Mouse (Mus musculus) stomach, embryonic 15.5 days (tissue): ENCODE measurements around the gene Ykt6. TPM values are rescaled to one million over a fixed set of nuclear protein-coding genes. Genes with fewer than 3 reads are reported as not detected.

Experiments
- ATAC-seq: fragments of 200-750 bp; cut with Nextera tagmentation; 2 replicates; pipeline ENCODE4 v1.8.0; 2017; ENCODE audit warnings: low read depth, moderate number of reproducible peaks, moderate TSS enrichment; ENCODE audit not compliant: insufficient read depth, low FRiP score
- H3K27ac ChIP-seq: fragments of 300-500 bp; sonication (generic); 2 replicates; pipeline ENCODE4 v1.5.1; 2015; ENCODE audit warnings: mild to moderate bottlenecking, inconsistent platforms
- H3K27me3 ChIP-seq: fragments of 300-500 bp; sonication (generic); replicated peaks from 2 replicates; pipeline ENCODE4 v1.6.1; 2015; ENCODE audit warnings: inconsistent platforms
- H3K36me3 ChIP-seq: fragments of 300-500 bp; sonication (generic); 2 replicates; pipeline ENCODE4 v1.6.1; 2015; ENCODE audit warnings: inconsistent platforms
- H3K4me1 ChIP-seq: fragments of 300-500 bp; sonication (generic); 2 replicates; pipeline ENCODE4 v1.6.1; 2015; ENCODE audit warnings: inconsistent platforms
- H3K4me2 ChIP-seq: fragments of 300-500 bp; sonication (generic); 2 replicates; pipeline ENCODE4 v1.6.1; 2015; ENCODE audit warnings: mild to moderate bottlenecking, inconsistent platforms
- H3K4me3 ChIP-seq: fragments of 300-500 bp; sonication (generic); replicated peaks from 2 replicates; pipeline ENCODE4 v1.5.1; 2015; ENCODE audit warnings: inconsistent platforms
- H3K9ac ChIP-seq: fragments of 300-500 bp; sonication (generic); 2 replicates; pipeline ENCODE4 v1.6.1; 2015; ENCODE audit warnings: inconsistent platforms
- H3K9me3 ChIP-seq: fragments of 300-500 bp; sonication (generic); 2 replicates; pipeline ENCODE4 v1.6.1; 2016; ENCODE audit warnings: inconsistent platforms
- WGBS: fragments of 180-500 bp; shearing (Covaris S2); methylation state at CpG from one replicate; pipeline ENCODE4 v1.1.7; 2015; 5-methylcytosine and 5-hydroxymethylcytosine counted together
- polyA plus RNA-seq: library from polyadenylated mRNA; unstranded; fragments of >200 nt; fragmentation: Nextera tagmentation; extraction: Ambion mirVana; gene quantifications from 2 replicates; pipeline ENCODE4 v1.2.1, GENCODE M21; 2015

Gene Ykt6
- polyA plus RNA-seq, 1 experiment from 2014 or later = 48.7 TPM

GRCm38 (mm10) chr11:6013359-6013758 lies 57.9 kb downstream of the Ykt6 start:
- Histone ChIP-seq H3K9me3 (no peaks in the 10 kb centered on the region), H3K9ac (no peak overlapping the region), H3K4me2 (no peak overlapping the region), H3K4me1 (no peaks in the 10 kb centered on the region), H3K36me3 (0 out of 2 replicates have a peak, but pooled peaks cover 3% of the 10 kb centered on the region), H3K27me3 (no peaks in the 10 kb centered on the region), H3K27ac (no peak overlapping the region), H3K4me3 (no peak overlapping the region)
- 64% methylated on average over 2 of the region's 2 CpGs for WGBS
- ATAC-seq = no peak

- no peak overlapping the region for H3K9ac ChIP-seq
- no peaks in the 10 kb centered on the region for H3K9me3 ChIP-seq
- no peak for ATAC-seq
- no peak overlapping the region for H3K4me2 ChIP-seq
- 0 out of 2 replicates have a peak, but pooled peaks cover 3% of the 10 kb centered on the region for H3K36me3 ChIP-seq
- no peak overlapping the region for H3K27ac ChIP-seq
- WGBS = 69% methylated on average over 6 of the region's 6 CpGs
- no peak overlapping the region for H3K4me3 ChIP-seq
- H3K27me3 ChIP-seq = no peaks in the 10 kb centered on the region
- H3K4me1 ChIP-seq = no peaks in the 10 kb centered on the region
These were observed 59.5 kb downstream of the Ykt6 start for GRCm38 (mm10) chr11:6015011-6015431.

- ATAC-seq = no peak
- 4% methylated on average over 3 of the region's 3 CpGs for WGBS
- H3K36me3 ChIP-seq = 0 out of 2 replicates have a peak, but pooled peaks cover 3% of the 10 kb centered on the region
- no peaks in the 10 kb centered on the region for H3K27me3 ChIP-seq
- no peak overlapping the region for H3K27ac ChIP-seq
- H3K4me2 ChIP-seq = no peak overlapping the region
- no peaks in the 10 kb centered on the region for H3K4me1 ChIP-seq
- H3K4me3 ChIP-seq = no peak overlapping the region
- H3K9ac ChIP-seq = no peak overlapping the region
- no peaks in the 10 kb centered on the region for H3K9me3 ChIP-seq
These were observed 60.9 kb downstream of the Ykt6 start for GRCm38 (mm10) chr11:6016368-6016767.

- H3K4me2 ChIP-seq = no peak overlapping the region
- 0 out of 2 replicates have a peak, but pooled peaks cover under 1% of the 10 kb centered on the region for H3K36me3 ChIP-seq
- H3K4me3 ChIP-seq = no peak overlapping the region
- H3K9me3 ChIP-seq = no peaks in the 10 kb centered on the region
- H3K9ac ChIP-seq = no peak overlapping the region
- H3K27ac ChIP-seq = no peak overlapping the region
- no peak for ATAC-seq
- no peaks in the 10 kb centered on the region for H3K4me1 ChIP-seq
- WGBS = 63% methylated on average over 9 of the region's 9 CpGs
- no peaks in the 10 kb centered on the region for H3K27me3 ChIP-seq
These were observed 61.4 kb downstream of the Ykt6 start for GRCm38 (mm10) chr11:6016797-6017395.

Other genes with a start within 250 kb of the Ykt6 start
- 210 and 217 TPM in 2 replicates for gene Mrps24, start 240.0 kb upstream of the Ykt6 start, polyA plus RNA-seq
- gene Urgcp, start 193.3 kb upstream of the Ykt6 start, polyA plus RNA-seq = 22.8 and 23.3 TPM in 2 replicates
- gene Dbnl, start 167.2 kb upstream of the Ykt6 start, polyA plus RNA-seq = 111 and 115 TPM in 2 replicates
- 3.4 and 6.7 TPM in 2 replicates for gene Pgam2, start 152.0 kb upstream of the Ykt6 start, polyA plus RNA-seq
- gene Polm, start 117.7 kb upstream of the Ykt6 start, polyA plus RNA-seq = 9.6 and 11.1 TPM in 2 replicates
- gene Aebp1, start 93.7 kb upstream of the Ykt6 start, polyA plus RNA-seq = 38.9 and 40.1 TPM in 2 replicates
- 122 and 134 TPM in 2 replicates for gene Pold2, start 77.4 kb upstream of the Ykt6 start, polyA plus RNA-seq
- 25.2 and 30.7 TPM in 2 replicates for gene Myl7, start 56.9 kb upstream of the Ykt6 start, polyA plus RNA-seq
- gene Gck, start 5.6 kb upstream of the Ykt6 start, polyA plus RNA-seq = 3.4 and 3.5 TPM in 2 replicates
- 4.0 and 5.4 TPM in 2 replicates for gene Camk2b, start 110.7 kb downstream of the Ykt6 start, polyA plus RNA-seq
- 0.39 and 0.51 TPM in 2 replicates for gene A730071L15Rik, start 244.3 kb downstream of the Ykt6 start, polyA plus RNA-seq
- gene Nudcd3, start 244.7 kb downstream of the Ykt6 start, polyA plus RNA-seq = 35.3 and 37.2 TPM in 2 replicates